Mouse (Mus musculus) urinary bladder, postnatal 14 days (tissue): Measurements from ENCODE around the gene Vmn1r198.
"Not testable (repeated sequence)": the region's sequence is repeated elsewhere in the genome, so short reads cannot be mapped to it uniquely, and the experiment has no call there.

Experiments
- DNase-seq: peaks from one replicate; pipeline ENCODE4 v3.0.0; 2021; ENCODE audit warnings: low spot score

Gene Vmn1r198

DNA sequence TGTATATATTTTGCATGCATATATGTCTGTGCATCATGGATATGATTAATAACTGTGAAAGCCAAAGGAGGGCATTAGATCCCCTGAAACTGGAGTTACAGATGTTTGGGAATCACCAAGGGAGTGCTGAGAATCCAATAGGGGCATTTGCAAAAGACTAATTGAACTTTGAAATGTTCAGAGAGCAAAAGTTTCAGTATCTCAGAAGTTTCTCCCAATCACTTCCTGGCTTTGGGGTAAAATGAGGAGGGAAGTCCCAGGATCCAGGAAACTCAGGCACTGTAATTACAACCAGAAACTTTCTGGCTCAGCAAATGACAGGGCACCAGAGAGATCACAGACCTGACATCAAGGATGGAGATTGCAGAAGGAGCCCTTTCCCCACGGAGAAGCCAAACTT is at the start of gene Vmn1r198:
Gene Vmn1r198 (plus strand): TSS at position 301 of the 400 bp plus-strand sequence.
- no peak for DNase-seq

DNA sequence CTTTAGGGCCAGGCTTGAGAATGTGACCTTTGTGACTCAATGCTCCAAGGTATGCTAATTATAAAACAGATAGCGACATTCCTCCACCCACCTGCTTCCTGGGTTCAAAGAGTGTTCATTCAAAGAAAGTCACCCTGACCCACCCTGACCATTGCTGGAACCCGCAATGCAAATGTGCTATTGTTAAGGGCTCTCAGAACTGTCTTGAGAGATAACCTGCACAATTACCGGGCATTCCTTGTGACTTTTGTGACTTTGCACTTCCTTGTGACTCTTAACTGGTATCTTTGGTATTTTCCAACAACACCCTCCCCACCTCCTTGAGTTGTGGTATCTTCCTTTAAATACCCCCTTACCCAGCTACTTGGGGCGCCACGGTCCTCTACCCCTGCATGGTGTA is 42.1 kb upstream of the Vmn1r198 start:
- not testable (repeated sequence) for DNase-seq

DNA sequence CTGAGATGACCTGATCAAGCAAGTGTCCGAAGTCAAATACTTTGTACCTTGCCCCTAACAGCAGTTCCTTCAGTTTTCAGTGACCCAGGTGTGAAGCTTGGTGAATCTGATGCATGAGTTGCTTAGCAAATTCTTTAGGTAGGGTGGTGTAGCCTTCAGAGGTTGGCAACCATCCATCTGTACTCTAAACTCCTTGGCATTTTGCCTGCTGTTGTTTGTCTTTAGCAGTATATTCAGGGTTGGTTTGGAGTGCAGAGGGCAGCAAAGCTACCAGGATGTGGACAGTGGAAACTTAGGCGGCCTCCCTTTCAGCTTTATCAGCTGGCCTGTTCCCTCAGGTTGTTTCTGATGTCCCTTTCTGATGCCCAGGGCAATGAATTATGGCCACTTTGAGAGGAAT is 34.8 kb upstream of the Vmn1r198 start:
- DNase-seq, result no peak

DNA sequence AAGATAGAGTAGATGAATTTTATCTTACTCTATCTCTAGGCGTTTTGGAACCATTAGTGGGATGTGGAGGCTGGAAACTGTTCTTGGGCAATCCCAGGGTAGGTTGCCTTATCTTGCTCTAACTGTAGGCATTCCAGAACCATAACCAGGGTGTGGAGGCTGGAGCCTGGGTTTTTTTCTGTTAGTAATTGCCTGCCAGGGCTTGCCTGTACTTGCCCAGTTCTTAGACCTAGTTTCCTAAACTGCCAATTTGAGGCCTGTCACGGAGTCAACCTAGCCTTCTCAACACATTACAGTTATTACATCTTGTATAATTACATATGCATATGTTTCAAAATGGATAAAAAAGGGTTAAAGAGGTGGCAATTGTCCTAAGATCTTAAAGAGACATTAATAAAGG is 32.8 kb upstream of the Vmn1r198 start:
- DNase-seq, result no peak

DNA sequence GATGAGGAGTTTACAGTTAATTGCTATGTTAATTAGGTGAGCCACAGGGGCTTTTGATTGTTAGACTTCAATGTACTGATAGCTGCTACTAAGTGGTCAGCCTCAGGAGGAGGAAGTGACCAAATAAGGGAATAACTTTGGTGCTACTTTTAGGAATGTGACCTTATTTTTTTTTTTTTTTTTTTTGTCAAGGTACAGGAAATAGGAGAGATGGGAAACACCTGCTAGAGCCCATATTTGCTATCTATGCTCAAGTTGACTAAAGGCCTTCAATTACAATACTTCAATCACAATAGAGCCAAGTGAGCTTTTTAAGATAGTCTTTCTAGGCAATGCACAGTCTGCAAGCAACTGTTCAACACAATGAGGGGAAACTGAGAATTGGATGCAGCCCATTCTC is 30.1 kb upstream of the Vmn1r198 start:
- DNase-seq, result no peak

DNA sequence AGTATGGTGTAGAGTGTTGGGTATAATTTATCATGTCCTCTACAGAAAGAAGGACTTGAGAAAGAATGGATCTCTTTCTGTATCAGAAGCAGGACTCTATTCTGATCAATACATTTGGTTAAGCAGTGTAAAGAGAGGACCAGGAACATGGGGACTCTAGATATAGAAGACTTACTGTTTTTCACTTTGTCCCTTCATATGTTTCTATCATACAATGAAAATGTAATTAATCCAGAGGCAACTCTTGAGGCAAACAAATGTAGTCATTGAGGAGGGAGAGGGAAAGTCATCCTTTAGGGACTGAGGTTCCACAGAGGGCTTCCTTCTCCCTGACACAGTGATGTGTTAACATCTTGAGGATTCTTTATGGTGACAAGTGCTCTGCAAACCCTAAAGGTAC is 25.9 kb upstream of the Vmn1r198 start, which contains the start of gene Vmn1r197:
Gene Vmn1r197 (plus strand): TSS at position 301 of the 400 bp plus-strand sequence.
- no peak for DNase-seq

DNA sequence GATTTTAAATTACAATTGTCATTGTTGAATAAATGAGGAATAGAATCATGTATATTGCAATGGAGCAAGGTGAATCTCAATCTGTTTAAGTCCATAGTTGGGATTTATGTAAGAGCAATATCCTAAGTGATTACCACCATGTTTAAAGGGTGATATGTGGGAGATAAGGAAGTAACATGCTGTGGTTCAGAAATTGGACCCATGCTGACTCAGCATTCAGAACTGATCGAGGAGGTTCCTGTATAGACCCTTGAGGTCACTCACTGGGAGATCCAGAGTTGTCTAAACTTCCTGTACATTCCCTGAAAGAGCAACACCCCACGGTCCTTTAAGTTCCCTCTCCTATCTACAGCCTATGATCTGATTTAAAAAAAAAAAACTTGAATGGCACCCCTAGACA is 16.9 kb upstream of the Vmn1r198 start:
- DNase-seq, result no peak

DNA sequence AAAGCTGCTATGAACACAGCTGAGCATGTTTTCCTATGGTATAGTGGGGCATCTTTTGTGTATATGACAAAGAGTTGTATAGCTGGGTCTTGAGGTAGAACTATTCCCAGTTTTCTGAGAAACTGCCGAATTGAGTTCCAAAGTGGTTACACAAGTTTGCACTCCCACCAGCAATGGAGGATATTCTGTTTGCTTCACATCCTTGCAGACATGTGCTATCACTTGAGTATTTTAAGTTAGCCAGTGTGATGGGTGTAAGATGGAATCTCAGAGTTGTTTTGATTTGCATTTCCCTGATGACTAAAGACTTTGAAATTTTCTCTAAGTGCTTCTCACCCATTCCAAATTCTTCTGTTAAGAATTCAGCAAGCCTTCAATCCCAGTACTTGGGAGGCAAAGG is 14.6 kb upstream of the Vmn1r198 start:
- DNase-seq, result no peak

DNA sequence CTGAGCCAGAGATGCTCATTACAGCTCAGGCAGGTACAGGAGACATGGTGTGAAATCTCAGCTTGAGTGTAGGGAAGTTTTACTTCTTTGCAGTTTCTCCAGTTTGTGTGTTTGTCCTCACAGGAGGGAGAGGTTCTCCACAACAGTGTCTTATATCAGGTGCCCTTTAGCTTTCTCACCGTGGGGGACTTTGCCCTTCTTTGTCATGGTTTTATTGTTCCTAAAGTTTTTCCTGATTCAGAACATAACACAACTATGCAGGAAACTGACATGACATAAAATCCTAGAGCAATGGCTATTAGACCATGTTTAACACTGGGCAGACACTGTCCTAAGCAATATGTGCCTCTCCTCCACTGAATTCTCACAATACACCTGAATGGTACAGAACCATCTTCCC is 649 bp downstream of the Vmn1r198 start:
- no peak for DNase-seq

DNA sequence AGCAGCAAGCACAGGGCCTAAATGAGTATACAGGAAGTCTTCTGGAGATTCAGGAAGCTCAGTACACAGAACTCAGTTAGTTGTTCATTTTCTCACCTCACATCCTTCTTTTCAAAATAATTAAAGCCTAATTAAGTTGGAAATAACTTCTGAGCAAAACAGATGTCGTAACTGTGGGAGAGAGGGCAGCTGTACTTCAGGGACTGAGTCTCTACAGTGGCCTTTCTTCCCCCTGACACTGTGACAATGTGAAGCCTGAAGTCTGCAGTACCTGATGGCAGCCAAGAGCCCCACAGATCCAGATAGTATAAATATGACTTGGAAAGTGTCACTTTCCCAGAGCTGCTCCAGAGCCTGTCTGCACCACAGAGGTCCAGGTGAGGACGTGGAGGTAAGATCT is 29.4 kb downstream of the Vmn1r198 start, which contains the start of gene Vmn1r199:
Gene Vmn1r199 (plus strand): TSS at position 301 of the 400 bp plus-strand sequence.
- no peak for DNase-seq

DNA sequence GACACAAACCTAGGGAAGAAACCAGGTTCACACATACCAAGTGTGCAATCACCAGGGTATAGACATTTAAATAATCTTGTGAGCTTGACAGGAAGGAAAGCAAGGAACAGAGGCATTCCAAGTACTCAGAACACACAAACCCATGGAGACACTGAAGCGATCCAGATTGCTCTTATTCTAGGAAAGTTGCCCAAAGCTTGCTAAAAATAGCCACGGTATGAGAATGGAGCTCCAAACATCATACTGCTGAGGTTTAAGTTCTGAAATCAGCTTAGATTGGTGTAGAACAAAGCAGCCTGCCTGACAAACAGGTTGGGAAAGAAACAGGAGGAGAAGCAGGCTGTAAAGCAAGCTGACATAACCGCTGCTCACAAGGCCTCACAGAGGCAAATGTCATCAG is 31.0 kb downstream of the Vmn1r198 start:
- DNase-seq, result not testable (repeated sequence)

DNA sequence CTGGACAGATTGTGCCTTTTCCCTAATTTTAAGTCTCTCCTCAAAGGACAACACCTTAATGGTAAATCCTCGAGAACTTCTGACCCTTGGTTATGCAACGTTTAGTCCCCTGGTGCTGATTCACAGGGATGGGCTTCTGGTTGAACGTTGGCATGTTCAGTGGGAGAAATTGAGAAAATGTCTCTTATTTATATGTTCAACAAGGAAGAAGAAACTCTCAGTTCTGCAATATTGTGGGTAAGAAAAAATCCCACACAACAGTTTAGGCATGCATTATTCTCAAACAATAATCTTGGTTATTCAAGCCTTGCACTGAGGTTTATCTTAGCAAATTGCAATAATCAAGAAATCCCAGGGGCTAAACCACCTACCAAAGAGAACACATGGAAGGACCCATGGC is 33.2 kb downstream of the Vmn1r198 start:
- no peak for DNase-seq

DNA sequence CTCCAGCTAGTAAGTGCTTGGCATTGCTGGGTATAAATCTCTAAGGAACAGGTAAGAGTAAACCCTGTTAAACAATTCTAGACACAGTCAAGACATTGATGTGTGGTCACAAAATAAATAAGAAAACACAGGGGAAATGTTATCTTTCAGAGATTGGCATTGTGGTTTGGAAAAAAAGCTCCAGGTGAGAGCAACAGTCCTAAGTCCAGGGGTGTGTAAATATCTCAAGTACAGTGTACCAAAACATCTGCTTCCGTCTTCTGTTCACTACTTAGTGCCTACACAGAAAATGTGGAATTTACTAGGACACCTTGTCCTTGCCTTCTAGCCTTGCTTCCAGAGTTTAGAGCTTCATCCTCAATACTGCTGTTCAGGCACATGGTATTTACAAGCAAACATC is 36.9 kb downstream of the Vmn1r198 start:
- no peak for DNase-seq

DNA sequence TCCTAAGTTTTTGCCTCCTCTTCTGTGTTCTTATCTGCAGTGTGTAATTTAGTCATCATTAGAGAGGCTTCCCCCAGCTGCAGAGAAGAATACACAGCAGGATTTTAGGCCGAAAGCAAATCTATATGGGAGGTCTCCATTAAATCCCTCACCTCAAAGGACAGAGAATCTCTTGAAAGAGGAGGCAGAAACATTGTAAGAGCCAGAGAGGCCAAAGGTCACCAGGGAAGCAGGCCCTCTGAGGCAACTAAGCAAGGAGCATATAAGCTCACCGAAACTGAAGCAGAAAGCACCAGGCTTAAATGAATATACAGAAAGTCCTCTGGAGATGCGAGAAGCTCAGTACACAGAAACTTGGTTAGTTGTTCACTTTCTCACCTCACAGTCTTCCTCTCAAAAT is 39.9 kb downstream of the Vmn1r198 start, which contains the start of gene Vmn1r200:
Gene Vmn1r200 (plus strand): TSS at position 301 of the 400 bp plus-strand sequence.
- DNase-seq, result no peak

DNA sequence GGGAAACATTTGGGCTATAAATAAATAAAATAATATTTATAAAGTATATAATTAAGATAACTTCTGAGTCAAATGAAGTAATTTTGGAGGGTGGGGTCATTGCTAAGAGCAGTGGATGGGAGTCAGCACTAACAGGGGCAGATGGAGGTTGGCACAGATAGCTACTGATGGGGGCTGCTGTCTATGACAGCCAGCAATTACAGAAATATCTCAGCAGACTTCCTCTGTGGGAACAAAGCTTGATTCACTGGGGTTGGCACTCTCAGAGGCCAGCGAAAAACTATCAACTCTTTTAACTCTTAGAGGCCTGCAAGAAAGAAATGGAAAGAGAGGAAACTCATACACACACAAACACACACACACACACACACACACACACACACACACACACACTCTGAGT is 52.8 kb downstream of the Vmn1r198 start:
- DNase-seq, result no peak
